12 mouse cellular contexts compared by ENCODE assay signal in genomic region chr3:21798139-21798538, GRCm38 (mm10).
DNase-seq lines count a peak whose midpoint lies in the region; ATAC-seq lines count a peak whose summit lies in the region.
"Had no signal": no experiment of that assay in that cellular context is flagged by ENCODE, and none has a peak within 500 bp of the region (broad histone marks: within the 10 kb centered on the region; RNA-seq: fewer than 3 reads in every experiment).

No protein-coding gene starts in this region.

- H3K4me3 ChIP-seq in hindbrain, embryonic 13.5 days, result no peak overlapping the region
- H3K4me3 ChIP-seq in midbrain, embryonic 16.5 days (ENCODE audit: low read depth, low read length), result no peak overlapping the region
- H3K4me3 ChIP-seq: megakaryocyte, embryonic 14.5 days had no signal

- peak; percentile 76; the same call in 1 of the 2 replicates for ATAC-seq in hindbrain, embryonic 13.5 days (ENCODE audit: low FRiP score)
- ATAC-seq in midbrain, embryonic 16.5 days, result peak; percentile 75
- no peak for ATAC-seq in CD4-positive, CD25-positive, alpha-beta regulatory T cell, adult 4 months
- ATAC-seq: intestine, postnatal 0 days had no signal

- no peaks in the 10 kb centered on the region for H3K9me3 ChIP-seq in hindbrain, embryonic 13.5 days
- no peaks in the 10 kb centered on the region for H3K9me3 ChIP-seq in midbrain, embryonic 16.5 days (replicated peaks; ENCODE audit: control insufficient read depth, low read length, poor library complexity, severe bottlenecking)
- H3K9me3 ChIP-seq: megakaryocyte, embryonic 14.5 days had no signal

- H3K27me3 ChIP-seq in hindbrain, embryonic 13.5 days, result no peaks in the 10 kb centered on the region
- no peaks in the 10 kb centered on the region for H3K27me3 ChIP-seq in midbrain, embryonic 16.5 days (ENCODE audit: control insufficient read depth, insufficient read depth, low read depth, low read length)
- H3K27me3 ChIP-seq: megakaryocyte, embryonic 14.5 days had no signal

- DNase-seq in cerebellum, adult 9-11 months, result peak; percentile 5
- no peak for DNase-seq in cerebellum, adult 11 months
- DNase-seq in embryo, embryonic 10 days (ENCODE audit: low spot score), result peak; percentile 37
- DNase-seq in urinary bladder, postnatal 36 days (ENCODE audit: low spot score in 2 of 2), result no peak
- DNase-seq in testis, postnatal 14 days (ENCODE audit: low spot score), result no peak
- DNase-seq: heart, adult 11 months; liver had no signal

- no peak overlapping the region for H3K27ac ChIP-seq in hindbrain, embryonic 13.5 days
- H3K27ac ChIP-seq in midbrain, embryonic 16.5 days (ENCODE audit: low read length), result no peak overlapping the region

- WGBS in hindbrain, embryonic 13.5 days, result 9% methylated on average over 1 of the region's 1 CpGs
- WGBS in midbrain, embryonic 16.5 days, result 3% methylated on average over 1 of the region's 1 CpGs

- no peaks in the 10 kb centered on the region for H3K36me3 ChIP-seq in hindbrain, embryonic 13.5 days
- no peaks in the 10 kb centered on the region for H3K36me3 ChIP-seq in midbrain, embryonic 16.5 days (ENCODE audit: control insufficient read depth, insufficient read depth, low read length)

- no peak overlapping the region for H3K9ac ChIP-seq in hindbrain, embryonic 13.5 days
- H3K9ac ChIP-seq in midbrain, embryonic 16.5 days (ENCODE audit: low read depth, low read length), result no peak overlapping the region

- peaks cover 4% of the 10 kb centered on the region; the same call in 1 of the 2 replicates for H3K4me1 ChIP-seq in hindbrain, embryonic 13.5 days (replicated peaks)
- no peaks in the 10 kb centered on the region for H3K4me1 ChIP-seq in midbrain, embryonic 16.5 days (ENCODE audit: control insufficient read depth, insufficient read depth, low read length)
- H3K4me1 ChIP-seq: megakaryocyte, embryonic 14.5 days had no signal

- no peak overlapping the region for H3K4me2 ChIP-seq in hindbrain, embryonic 13.5 days
- H3K4me2 ChIP-seq in midbrain, embryonic 16.5 days (ENCODE audit: low read length), result no peak overlapping the region

Comparison
In these comparisons a context has a peak if more than half of its experiments do, and no peak if none do; other contexts are left out.
1. DNase-seq: peak in cerebellum, adult 9-11 months (single experiment) and embryo, embryonic 10 days (single experiment); none in cerebellum, adult 11 months (single experiment), urinary bladder, postnatal 36 days (0 of 2) and testis, postnatal 14 days (single experiment).